Mouse (Mus musculus) brain, adult 2 months (tissue): Measurements from ENCODE around the gene Zbtb7a.

ENCODE experiments used
- DNase-seq: peaks from one replicate; pipeline ENCODE4 v3.0.0; 2011; ENCODE audit warnings: low read depth, low spot score

Gene Zbtb7a

GRCm38 (mm10) chr10:81138821-81139528, 4.0 kb downstream of the Zbtb7a start:
- DNase-seq: no peak

- DNase-seq: no peak
Measured at GRCm38 (mm10) chr10:81139529-81139846, 4.5 kb downstream of the Zbtb7a start.

GRCm38 (mm10) chr10:81140005-81140404, 5.0 kb downstream of the Zbtb7a start:
- DNase-seq: peak; percentile 65

GRCm38 (mm10) chr10:81140717-81141454, 5.9 kb downstream of the Zbtb7a start:
- DNase-seq: no peak

- no peak for DNase-seq
Measured at GRCm38 (mm10) chr10:81141455-81142210, 6.6 kb downstream of the Zbtb7a start.

- DNase-seq: peak; percentile 65
Measured at GRCm38 (mm10) chr10:81142551-81142981, 7.5 kb downstream of the Zbtb7a start.

- peak; percentile 66 for DNase-seq
Measured at GRCm38 (mm10) chr10:81143157-81143633, 8.2 kb downstream of the Zbtb7a start.

GRCm38 (mm10) chr10:81143845-81144437, 8.9 kb downstream of the Zbtb7a start:
- no peak for DNase-seq

GRCm38 (mm10) chr10:81144667-81145066, 9.6 kb downstream of the Zbtb7a start:
- no peak for DNase-seq

GRCm38 (mm10) chr10:81145307-81145706, 10.3 kb downstream of the Zbtb7a start:
- no peak for DNase-seq

- no peak for DNase-seq
Measured at GRCm38 (mm10) chr10:81145778-81146177, 10.8 kb downstream of the Zbtb7a start.

- DNase-seq: peak; percentile 58
Measured at GRCm38 (mm10) chr10:81146296-81146695, 11.3 kb downstream of the Zbtb7a start.

GRCm38 (mm10) chr10:81151261-81151660, 16.2 kb downstream of the Zbtb7a start:
- DNase-seq: no peak

- no peak for DNase-seq
Measured at GRCm38 (mm10) chr10:81152609-81153008, 17.6 kb downstream of the Zbtb7a start.

- no peak for DNase-seq
Measured at GRCm38 (mm10) chr10:81154313-81154712, 19.3 kb downstream of the Zbtb7a start.

GRCm38 (mm10) chr10:81154736-81155135, 19.7 kb downstream of the Zbtb7a start:
- peak; percentile 86 for DNase-seq

GRCm38 (mm10) chr10:81161602-81162317, 26.7 kb downstream of the Zbtb7a start:
- DNase-seq: no peak

- no peak for DNase-seq
Measured at GRCm38 (mm10) chr10:81162318-81162652, 27.3 kb downstream of the Zbtb7a start.

- peak; percentile 88 for DNase-seq
Measured at GRCm38 (mm10) chr10:81165118-81165517, 30.1 kb downstream of the Zbtb7a start.

- DNase-seq: peak; percentile 100
Measured at GRCm38 (mm10) chr10:81167200-81168086, 32.4 kb downstream of the Zbtb7a start, which contains the start of gene Pias4. TSS of gene Pias4 (minus strand) at chr10:81167923.
